Comparison of ENCODE assay signal across 8 mouse cellular contexts in the genomic region with DNA sequence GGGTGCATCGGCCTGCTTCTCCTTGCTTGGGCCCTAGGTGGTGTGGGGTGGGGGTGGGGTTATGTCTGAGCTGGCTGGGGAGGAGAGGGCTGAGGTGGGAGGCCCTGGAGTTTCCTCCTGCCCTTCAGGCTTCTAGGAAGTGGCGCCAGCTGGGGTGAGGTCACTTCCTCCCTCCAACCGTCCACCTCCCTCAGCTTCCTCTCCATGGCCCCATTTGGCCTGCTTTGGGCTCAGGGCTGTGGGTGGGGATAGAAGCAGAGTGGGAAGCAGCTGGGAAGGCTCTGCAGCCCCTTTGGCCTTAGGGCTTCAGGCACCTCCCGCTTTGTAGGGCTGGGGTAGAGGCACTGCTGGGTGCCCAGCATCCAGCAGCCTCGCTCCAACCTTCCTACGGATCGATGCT. TPM values are rescaled to one million over a fixed set of nuclear protein-coding genes. Genes with fewer than 3 reads are reported as not detected.
A peak's percentile ranks its signal among the peaks of the same experiment; 100 is the strongest.
DNase-seq lines count a peak whose midpoint lies in the region; ATAC-seq and TF ChIP-seq lines count a peak whose summit lies in the region.

No protein-coding gene starts in this region.

- no peaks in the 10 kb centered on the region for H3K27me3 ChIP-seq in hindbrain, embryonic 15.5 days
- H3K27me3 ChIP-seq in liver, embryonic 12.5 days (replicated peaks): peaks cover 8% of the 10 kb centered on the region
- H3K27me3 ChIP-seq in neural tube, embryonic 15.5 days (replicated peaks): no peaks in the 10 kb centered on the region

- no peak overlapping the region for H3K4me2 ChIP-seq in hindbrain, embryonic 15.5 days
- H3K4me2 ChIP-seq in liver, embryonic 12.5 days: 0 out of 2 replicates have a peak overlapping the region, but pooled peaks have one; percentile 3
- H3K4me2 ChIP-seq in neural tube, embryonic 15.5 days: no peak overlapping the region

- no peaks in the 10 kb centered on the region; the same call in 1 of the 2 replicates for H3K4me1 ChIP-seq in embryonic fibroblast, embryonic 13.5 days (ENCODE audit: control insufficient read depth, insufficient read depth, low read length)
- H3K4me1 ChIP-seq in hindbrain, embryonic 15.5 days (replicated peaks): peaks cover 39% of the 10 kb centered on the region
- peaks cover 39% of the 10 kb centered on the region for H3K4me1 ChIP-seq in liver, embryonic 12.5 days
- H3K4me1 ChIP-seq in neural tube, embryonic 15.5 days: peaks cover 40% of the 10 kb centered on the region

- no peak for ATAC-seq in hindbrain, embryonic 15.5 days (ENCODE audit: low FRiP score, low read depth)
- ATAC-seq in liver, embryonic 12.5 days: no peak
- no peak for ATAC-seq in neural tube, embryonic 15.5 days (ENCODE audit: low FRiP score)
- ATAC-seq in inflammation-experienced regulatory T-cells, adult 6 months: no peak

- peak; percentile 64 for DNase-seq in retina, postnatal 1 day
- DNase-seq in retina, embryonic 14.5 days (ENCODE audit: low spot score): no peak
- DNase-seq in cerebellum, postnatal 14 days: no peak

- H3K9me3 ChIP-seq in hindbrain, embryonic 15.5 days: no peaks in the 10 kb centered on the region
- H3K9me3 ChIP-seq in liver, embryonic 12.5 days (replicated peaks): no peaks in the 10 kb centered on the region
- no peaks in the 10 kb centered on the region for H3K9me3 ChIP-seq in neural tube, embryonic 15.5 days (replicated peaks)

- H3K4me3 ChIP-seq in embryonic fibroblast, embryonic 13.5 days (ENCODE audit: insufficient read depth, low read length): no peak overlapping the region
- H3K4me3 ChIP-seq in hindbrain, embryonic 15.5 days: no peak overlapping the region
- H3K4me3 ChIP-seq in liver, embryonic 12.5 days: no peak overlapping the region
- H3K4me3 ChIP-seq in neural tube, embryonic 15.5 days (replicated peaks): no peak overlapping the region

- TF ChIP-seq POLR2A in embryonic fibroblast, embryonic 13.5 days (IDR thresholded peaks at IDR 0.05; ENCODE audit: low read depth, low read length): no peak

- TF ChIP-seq CTCF in embryonic fibroblast, embryonic 13.5 days (IDR thresholded peaks at IDR 0.05; ENCODE audit: borderline replicate concordance, insufficient read depth, low read length): no peak

- WGBS in hindbrain, embryonic 15.5 days: 52% methylated on average over 7 of the region's 7 CpGs
- WGBS in liver, embryonic 12.5 days (ENCODE audit: insufficient replicate concordance): 38% methylated on average over 7 of the region's 7 CpGs
- WGBS in neural tube, embryonic 15.5 days: 49% methylated on average over 6 of the region's 7 CpGs

- peaks cover 20% of the 10 kb centered on the region for H3K36me3 ChIP-seq in hindbrain, embryonic 15.5 days
- H3K36me3 ChIP-seq in liver, embryonic 12.5 days: peaks cover 52% of the 10 kb centered on the region
- peaks cover 18% of the 10 kb centered on the region for H3K36me3 ChIP-seq in neural tube, embryonic 15.5 days

- H3K9ac ChIP-seq in hindbrain, embryonic 15.5 days: no peak overlapping the region
- no peak overlapping the region for H3K9ac ChIP-seq in liver, embryonic 12.5 days
- no peak overlapping the region for H3K9ac ChIP-seq in neural tube, embryonic 15.5 days (replicated peaks)

- peak overlapping the region; percentile 11; the same call in 1 of the 2 replicates for H3K27ac ChIP-seq in embryonic fibroblast, embryonic 13.5 days (ENCODE audit: insufficient read depth, low read length)
- peak overlapping the region; percentile 37; the same call in 1 of the 2 replicates for H3K27ac ChIP-seq in hindbrain, embryonic 15.5 days (replicated peaks)
- peak overlapping the region; percentile 65 for H3K27ac ChIP-seq in liver, embryonic 12.5 days
- H3K27ac ChIP-seq in neural tube, embryonic 15.5 days (replicated peaks): peak overlapping the region; percentile 46; the same call in 1 of the 2 replicates

RNA-seq across cellular contexts. Expression of gene Nanos3, which starts 22.8 kb away (rescaled TPM):
- not detected in 2 replicates for polyA plus RNA-seq in embryonic fibroblast, embryonic 13.5 days (2011; ENCODE audit: insufficient read length, low read depth, missing spikeins)
- polyA plus RNA-seq in hindbrain, embryonic 15.5 days (2015; fragmentation: Nextera tagmentation; extraction: Ambion mirVana): 8.0 and 8.7 TPM in 2 replicates
- 0.61 and 1.3 TPM in 2 replicates for polyA plus RNA-seq in liver, embryonic 12.5 days (2016; fragmentation: Nextera tagmentation; extraction: Ambion mirVana)
- polyA plus RNA-seq in neural tube, embryonic 15.5 days (2015; fragmentation: Nextera tagmentation; extraction: Ambion mirVana): 7.4 and 11.9 TPM in 2 replicates
- not detected for polyA plus RNA-seq in inflammation-experienced regulatory T-cells, adult 6 months (2017; shearing (Covaris generic))

RNA-seq across cellular contexts. Expression of gene Zswim4, which starts 29.0 kb away (rescaled TPM):
- polyA plus RNA-seq in embryonic fibroblast, embryonic 13.5 days (2011; ENCODE audit: insufficient read length, low read depth, missing spikeins): 7.3 and 10.9 TPM in 2 replicates
- 23.3 and 24.9 TPM in 2 replicates for polyA plus RNA-seq in hindbrain, embryonic 15.5 days (2015; fragmentation: Nextera tagmentation; extraction: Ambion mirVana)
- polyA plus RNA-seq in liver, embryonic 12.5 days (2016; fragmentation: Nextera tagmentation; extraction: Ambion mirVana): 3.6 and 5.0 TPM in 2 replicates
- polyA plus RNA-seq in neural tube, embryonic 15.5 days (2015; fragmentation: Nextera tagmentation; extraction: Ambion mirVana): 14.8 and 16.0 TPM in 2 replicates
- 1 to 10 TPM; 2.9 to 4.8 (median 4.4) TPM for polyA plus RNA-seq in inflammation-experienced regulatory T-cells, adult 6 months (2017; shearing (Covaris generic))

RNA-seq across cellular contexts. Expression of gene D8Ertd738e, which starts 41.7 kb away (rescaled TPM):
- 98.2 and 104 TPM in 2 replicates for polyA plus RNA-seq in embryonic fibroblast, embryonic 13.5 days (2011; ENCODE audit: insufficient read length, low read depth, missing spikeins)
- polyA plus RNA-seq in hindbrain, embryonic 15.5 days (2015; fragmentation: Nextera tagmentation; extraction: Ambion mirVana): 245 and 260 TPM in 2 replicates
- polyA plus RNA-seq in liver, embryonic 12.5 days (2016; fragmentation: Nextera tagmentation; extraction: Ambion mirVana): 249 and 259 TPM in 2 replicates
- 263 and 280 TPM in 2 replicates for polyA plus RNA-seq in neural tube, embryonic 15.5 days (2015; fragmentation: Nextera tagmentation; extraction: Ambion mirVana)
- 100 to 1,000 TPM; 351 to 392 (median 390) TPM for polyA plus RNA-seq in inflammation-experienced regulatory T-cells, adult 6 months (2017; shearing (Covaris generic))

RNA-seq across cellular contexts. Expression of gene Mri1, which starts 49.3 kb away (rescaled TPM):
- 16.7 and 25.1 TPM in 2 replicates for polyA plus RNA-seq in embryonic fibroblast, embryonic 13.5 days (2011; ENCODE audit: insufficient read length, low read depth, missing spikeins)
- polyA plus RNA-seq in hindbrain, embryonic 15.5 days (2015; fragmentation: Nextera tagmentation; extraction: Ambion mirVana): 45.6 and 48.4 TPM in 2 replicates
- 55.4 and 63.1 TPM in 2 replicates for polyA plus RNA-seq in liver, embryonic 12.5 days (2016; fragmentation: Nextera tagmentation; extraction: Ambion mirVana)
- polyA plus RNA-seq in neural tube, embryonic 15.5 days (2015; fragmentation: Nextera tagmentation; extraction: Ambion mirVana): 51.5 and 58.8 TPM in 2 replicates
- polyA plus RNA-seq in inflammation-experienced regulatory T-cells, adult 6 months (2017; shearing (Covaris generic)): 10 to 100 TPM in 2 of 3 experiments, 1 to 10 TPM in 1; 7.2 to 34.3 (median 25.2) TPM

RNA-seq across cellular contexts. Expression of gene 4930432K21Rik, which starts 60.0 kb away (rescaled TPM):
- polyA plus RNA-seq in embryonic fibroblast, embryonic 13.5 days (2011; ENCODE audit: insufficient read length, low read depth, missing spikeins): 0.48 and 0.95 TPM in 2 replicates
- 2.3 and 2.8 TPM in 2 replicates for polyA plus RNA-seq in hindbrain, embryonic 15.5 days (2015; fragmentation: Nextera tagmentation; extraction: Ambion mirVana)
- polyA plus RNA-seq in liver, embryonic 12.5 days (2016; fragmentation: Nextera tagmentation; extraction: Ambion mirVana): 0.28 and 0.58 TPM in 2 replicates
- 2.0 and 2.6 TPM in 2 replicates for polyA plus RNA-seq in neural tube, embryonic 15.5 days (2015; fragmentation: Nextera tagmentation; extraction: Ambion mirVana)
- 1 to 10 TPM in 2 of 3 experiments, not detected in 1; 1.5 to 1.6 TPM for polyA plus RNA-seq in inflammation-experienced regulatory T-cells, adult 6 months (2017; shearing (Covaris generic))

Comparison
In these comparisons a context has a peak if more than half of its experiments do, and no peak if none do; other contexts are left out.
1. H3K27ac ChIP-seq: peak in every context shown above with its lines; median percentile 65 in liver, embryonic 12.5 days; 46 in neural tube, embryonic 15.5 days; 37 in hindbrain, embryonic 15.5 days; 11 in embryonic fibroblast, embryonic 13.5 days.